Mouse (Mus musculus) erythroblast, embryonic 14.5 days (primary cell): ENCODE measurements around the gene Fscn2.

Source experiments
- GATA1 ChIP-seq: IDR thresholded peaks from 2 replicates; pipeline ENCODE4 v1.6.1; 2012; ENCODE audit warnings: low read length, inconsistent platforms, mixed read lengths
- TAL1 ChIP-seq: IDR thresholded peaks from 3 replicates; pipeline ENCODE4 v1.6.1; 2012; ENCODE audit warnings: low read length, inconsistent platforms, mixed read lengths

- TF ChIP-seq TAL1 (no peak), GATA1 (no peak)
These were observed 16.8 kb downstream of the Fscn2 start for GRCm38 (mm10) chr11:120378031-120378610.
